Mouse (Mus musculus): ENCODE results near the gene Pax5. TPM values are rescaled to one million over a fixed set of nuclear protein-coding genes. Genes with fewer than 3 reads are reported as not detected.

The Pax5 gene
- polyA plus RNA-seq, 2 experiments, result 0.05 TPM; not detected in 1

DNA sequence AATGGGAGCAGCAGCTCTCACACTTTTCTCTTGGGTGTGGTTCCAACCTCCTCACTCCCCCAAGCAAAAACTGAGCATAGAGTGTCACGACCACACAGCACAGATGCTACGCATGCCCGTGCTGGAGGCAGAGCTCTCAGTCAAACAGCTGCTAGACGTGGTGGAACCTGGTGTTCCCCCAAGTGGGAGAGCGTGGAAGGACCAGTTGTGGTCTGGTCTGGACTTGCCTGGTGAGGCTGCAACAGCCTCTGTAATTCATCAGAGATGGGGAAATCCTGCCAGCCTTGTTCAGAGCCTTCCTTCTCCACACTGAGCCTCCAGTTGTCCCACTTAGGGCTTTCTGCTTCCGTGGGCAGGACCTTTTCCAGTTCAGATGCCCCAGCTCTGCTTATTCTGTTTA lies 80.2 kb downstream of the Pax5 start:
- no peak for TF ChIP-seq POLR2A (IDR thresholded peaks at IDR 0.05; ENCODE audit: borderline replicate concordance, extremely low read depth, insufficient read depth, insufficient read length)
- H3K4me2 ChIP-seq (replicated peaks; ENCODE audit: low read depth, low read length, severe bottlenecking), result no peak overlapping the region
- DNase-seq (ENCODE audit: low spot score) (no peak), ATAC-seq (ENCODE audit: low FRiP score, low read depth) (no peak)
- H3K9ac ChIP-seq (ENCODE audit: low read depth, low read length, severe bottlenecking), result no peak overlapping the region
- H3K27me3 ChIP-seq (ENCODE audit: control insufficient read depth, insufficient read depth, low read length), result no peaks in the 10 kb centered on the region
- no peaks in the 10 kb centered on the region for H3K9me3 ChIP-seq (ENCODE audit: control insufficient read depth, low read length)
- no peak overlapping the region for H3K27ac ChIP-seq (replicated peaks; ENCODE audit: low read depth, low read length)
- no peaks in the 10 kb centered on the region for H3K36me3 ChIP-seq (ENCODE audit: control insufficient read depth, insufficient read depth, low read length)
- no peak overlapping the region for H3K4me3 ChIP-seq (replicated peaks; ENCODE audit: low read length)
- WGBS, result 56% methylated on average over 6 of the region's 6 CpGs
- H3K4me1 ChIP-seq (ENCODE audit: control insufficient read depth, insufficient read depth, low read length), result no peaks in the 10 kb centered on the region

DNA sequence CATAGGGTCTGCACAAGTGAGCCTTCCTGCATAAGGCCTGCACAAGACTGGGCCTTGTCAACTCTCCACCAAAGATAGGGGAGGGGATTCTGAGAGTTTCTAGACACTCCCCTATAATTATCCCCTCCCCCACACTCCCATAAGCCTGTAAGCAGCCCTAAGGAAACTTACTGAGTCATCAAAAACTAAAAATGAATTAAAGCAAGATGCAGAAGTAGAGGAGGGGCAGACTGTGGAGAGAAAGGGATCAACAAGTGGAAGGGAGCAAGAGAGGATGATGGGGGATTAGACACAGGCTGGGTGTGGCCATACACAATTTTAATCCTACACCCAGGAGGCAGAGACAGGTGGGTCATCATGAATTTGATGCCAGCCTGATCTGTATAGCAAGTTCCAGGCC lies 82.4 kb downstream of the Pax5 start:
- ATAC-seq (ENCODE audit: low FRiP score, low read depth) (no peak), DNase-seq (ENCODE audit: low spot score) (no peak)
- Histone ChIP-seq H3K27me3 (ENCODE audit: control insufficient read depth, insufficient read depth, low read length) (no peaks in the 10 kb centered on the region), H3K4me1 (ENCODE audit: control insufficient read depth, insufficient read depth, low read length) (no peaks in the 10 kb centered on the region), H3K36me3 (ENCODE audit: control insufficient read depth, insufficient read depth, low read length) (no peaks in the 10 kb centered on the region), H3K9ac (ENCODE audit: low read depth, low read length, severe bottlenecking) (no peak overlapping the region), H3K4me3 (replicated peaks; ENCODE audit: low read length) (no peak overlapping the region), H3K27ac (replicated peaks; ENCODE audit: low read depth, low read length) (no peak overlapping the region), H3K9me3 (ENCODE audit: control insufficient read depth, low read length) (no peaks in the 10 kb centered on the region), H3K4me2 (replicated peaks; ENCODE audit: low read depth, low read length, severe bottlenecking) (no peak overlapping the region)
- TF ChIP-seq POLR2A (IDR thresholded peaks at IDR 0.05; ENCODE audit: borderline replicate concordance, extremely low read depth, insufficient read depth, insufficient read length), result no peak

DNA sequence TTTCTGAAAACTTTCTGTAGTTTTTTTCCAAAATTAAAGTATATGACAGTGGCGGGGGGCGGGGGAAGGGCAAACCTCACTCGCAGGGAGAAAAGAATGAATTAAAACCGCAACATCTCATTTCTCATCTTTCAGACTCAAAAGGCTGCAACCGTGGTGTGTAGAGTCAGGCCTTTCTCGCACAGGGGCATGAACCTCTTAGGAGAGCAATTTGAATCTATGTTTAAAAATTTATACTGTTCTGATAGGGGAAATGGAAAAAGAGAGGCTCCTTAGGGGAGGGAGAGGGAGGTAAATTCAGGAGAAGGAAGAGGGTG lies 85.2 kb downstream of the Pax5 start:
- H3K4me1 ChIP-seq (ENCODE audit: control insufficient read depth, insufficient read depth, low read length), result no peaks in the 10 kb centered on the region
- no peak for TF ChIP-seq POLR2A (IDR thresholded peaks at IDR 0.05; ENCODE audit: borderline replicate concordance, extremely low read depth, insufficient read depth, insufficient read length)
- H3K9me3 ChIP-seq (ENCODE audit: control insufficient read depth, low read length), result no peaks in the 10 kb centered on the region
- H3K27me3 ChIP-seq (ENCODE audit: control insufficient read depth, insufficient read depth, low read length), result no peaks in the 10 kb centered on the region
- DNase-seq (ENCODE audit: low spot score) (no peak), ATAC-seq (ENCODE audit: low FRiP score, low read depth) (no peak)
- no peak overlapping the region for H3K27ac ChIP-seq (replicated peaks; ENCODE audit: low read depth, low read length)
- no peak overlapping the region for H3K9ac ChIP-seq (ENCODE audit: low read depth, low read length, severe bottlenecking)
- no peak overlapping the region for H3K4me3 ChIP-seq (replicated peaks; ENCODE audit: low read length)
- no peak overlapping the region for H3K4me2 ChIP-seq (replicated peaks; ENCODE audit: low read depth, low read length, severe bottlenecking)
- no peaks in the 10 kb centered on the region for H3K36me3 ChIP-seq (ENCODE audit: control insufficient read depth, insufficient read depth, low read length)
- 88% methylated on average over 6 of the region's 6 CpGs for WGBS

DNA sequence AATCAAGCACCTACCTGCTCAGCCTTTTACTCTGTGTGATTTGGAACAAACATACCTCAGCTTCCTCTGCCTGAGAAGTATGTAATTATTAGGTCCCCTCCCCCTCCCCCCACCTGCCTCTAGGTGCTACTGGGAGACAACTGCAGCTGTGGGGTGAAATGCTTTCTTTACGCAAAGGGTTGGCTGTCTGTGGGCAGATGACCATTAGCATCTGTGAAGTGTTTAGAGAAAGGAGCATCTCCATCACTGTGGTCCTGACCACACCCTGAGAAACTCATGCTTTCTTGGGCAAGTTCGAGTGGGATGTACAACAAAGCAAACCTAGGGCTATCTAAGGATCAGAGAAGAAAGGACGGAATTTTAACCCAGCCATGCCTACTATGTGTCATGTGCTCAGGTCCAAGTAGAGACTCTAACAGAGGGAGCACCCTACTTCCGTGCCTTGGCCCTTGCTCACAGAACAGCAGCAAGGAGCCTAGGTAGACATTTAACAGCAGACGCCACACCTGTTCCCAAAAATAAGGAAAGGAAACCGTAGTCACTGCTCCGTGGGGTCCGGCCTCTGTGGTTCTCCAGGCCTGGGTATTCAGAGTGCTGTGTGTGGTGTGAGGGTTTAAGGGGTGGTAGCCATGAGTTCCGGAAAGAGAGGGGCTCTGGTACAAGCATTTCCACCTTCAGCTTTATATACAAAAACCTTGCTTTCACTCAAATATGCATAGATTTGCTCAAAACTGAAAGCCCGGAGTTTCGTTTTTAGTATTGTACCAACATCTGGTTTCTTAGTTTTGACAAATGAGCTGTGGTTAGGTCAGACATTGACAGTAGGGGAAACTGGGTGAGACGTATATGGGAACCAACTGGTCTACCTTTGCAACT lies 85.8 kb downstream of the Pax5 start:
- H3K9ac ChIP-seq (ENCODE audit: low read depth, low read length, severe bottlenecking), result no peak overlapping the region
- no peak for TF ChIP-seq POLR2A (IDR thresholded peaks at IDR 0.05; ENCODE audit: borderline replicate concordance, extremely low read depth, insufficient read depth, insufficient read length)
- no peak overlapping the region for H3K4me2 ChIP-seq (replicated peaks; ENCODE audit: low read depth, low read length, severe bottlenecking)
- no peaks in the 10 kb centered on the region for H3K36me3 ChIP-seq (ENCODE audit: control insufficient read depth, insufficient read depth, low read length)
- ATAC-seq (ENCODE audit: low FRiP score, low read depth), result no peak
- DNase-seq (ENCODE audit: low spot score), result no peak
- H3K27me3 ChIP-seq (ENCODE audit: control insufficient read depth, insufficient read depth, low read length), result no peaks in the 10 kb centered on the region
- 80% methylated on average over 12 of the region's 12 CpGs for WGBS
- H3K27ac ChIP-seq (replicated peaks; ENCODE audit: low read depth, low read length), result no peak overlapping the region
- H3K4me1 ChIP-seq (ENCODE audit: control insufficient read depth, insufficient read depth, low read length), result no peaks in the 10 kb centered on the region
- H3K4me3 ChIP-seq (replicated peaks; ENCODE audit: low read length), result no peak overlapping the region
- no peaks in the 10 kb centered on the region for H3K9me3 ChIP-seq (ENCODE audit: control insufficient read depth, low read length)

DNA sequence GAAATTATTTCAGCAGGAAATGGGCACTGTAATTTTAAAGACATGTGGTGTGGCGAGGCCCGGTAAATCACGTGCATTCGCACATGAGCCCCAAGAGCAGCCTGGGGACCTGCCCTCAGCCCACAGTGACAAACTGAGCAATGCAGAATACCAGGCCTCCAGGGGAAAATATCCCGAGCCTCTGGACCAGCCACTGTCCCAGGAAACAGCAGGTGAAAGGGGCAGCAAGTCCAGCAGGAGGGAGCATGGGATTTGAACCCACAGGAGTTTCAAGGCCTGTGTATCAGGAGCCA lies 86.9 kb downstream of the Pax5 start:
- Histone ChIP-seq H3K27ac (replicated peaks; ENCODE audit: low read depth, low read length) (no peak overlapping the region), H3K9ac (ENCODE audit: low read depth, low read length, severe bottlenecking) (no peak overlapping the region), H3K36me3 (ENCODE audit: control insufficient read depth, insufficient read depth, low read length) (no peaks in the 10 kb centered on the region), H3K9me3 (ENCODE audit: control insufficient read depth, low read length) (no peaks in the 10 kb centered on the region), H3K4me1 (ENCODE audit: control insufficient read depth, insufficient read depth, low read length) (no peaks in the 10 kb centered on the region), H3K4me2 (replicated peaks; ENCODE audit: low read depth, low read length, severe bottlenecking) (no peak overlapping the region), H3K27me3 (ENCODE audit: control insufficient read depth, insufficient read depth, low read length) (no peaks in the 10 kb centered on the region), H3K4me3 (replicated peaks; ENCODE audit: low read length) (no peak overlapping the region)
- ATAC-seq (ENCODE audit: low FRiP score, low read depth) (no peak), DNase-seq (ENCODE audit: low spot score) (no peak)
- no peak for TF ChIP-seq POLR2A (IDR thresholded peaks at IDR 0.05; ENCODE audit: borderline replicate concordance, extremely low read depth, insufficient read depth, insufficient read length)
- WGBS, result 23% methylated on average over 5 of the region's 5 CpGs

All from limb, embryonic 14.5 days (tissue).